19 mouse cellular contexts compared by ENCODE assay signal in genomic region chr1:193720420-193720851, GRCm38 (mm10).
DNase-seq lines count a peak whose midpoint lies in the region; ATAC-seq and TF ChIP-seq lines count a peak whose summit lies in the region.
"Had no signal": no experiment of that assay in that cellular context is flagged by ENCODE, and none has a peak within 500 bp of the region (broad histone marks: within the 10 kb centered on the region; RNA-seq: fewer than 3 reads in every experiment).

No protein-coding gene starts in this region.

- no peak overlapping the region for H3K9ac ChIP-seq in forebrain, embryonic 11.5 days (ENCODE audit: low read length)
- no peak overlapping the region for H3K9ac ChIP-seq in forebrain, embryonic 15.5 days (replicated peaks)
- no peak overlapping the region for H3K9ac ChIP-seq in midbrain, embryonic 12.5 days (replicated peaks)
- no peak overlapping the region for H3K9ac ChIP-seq in midbrain, embryonic 16.5 days (ENCODE audit: low read depth, low read length)
- no peak overlapping the region for H3K9ac ChIP-seq in hindbrain, embryonic 13.5 days
- H3K9ac ChIP-seq: heart, embryonic 15.5 days; hindbrain, embryonic 14.5 days; intestine, embryonic 15.5 days had no signal

- no peaks in the 10 kb centered on the region for H3K36me3 ChIP-seq in forebrain, embryonic 11.5 days (ENCODE audit: control insufficient read depth, insufficient read depth, low read length)
- H3K36me3 ChIP-seq in forebrain, embryonic 15.5 days = no peaks in the 10 kb centered on the region
- H3K36me3 ChIP-seq in midbrain, embryonic 12.5 days = no peaks in the 10 kb centered on the region
- no peaks in the 10 kb centered on the region for H3K36me3 ChIP-seq in midbrain, embryonic 16.5 days (ENCODE audit: control insufficient read depth, insufficient read depth, low read length)
- H3K36me3 ChIP-seq in hindbrain, embryonic 13.5 days = no peaks in the 10 kb centered on the region
- H3K36me3 ChIP-seq: heart, embryonic 10.5 days; heart, embryonic 15.5 days; intestine, embryonic 15.5 days had no signal

- no peaks in the 10 kb centered on the region for H3K27me3 ChIP-seq in forebrain, embryonic 11.5 days (ENCODE audit: control insufficient read depth, insufficient read depth, low read length)
- H3K27me3 ChIP-seq in forebrain, embryonic 15.5 days = no peaks in the 10 kb centered on the region
- H3K27me3 ChIP-seq in midbrain, embryonic 12.5 days = no peaks in the 10 kb centered on the region
- H3K27me3 ChIP-seq in midbrain, embryonic 16.5 days (ENCODE audit: control insufficient read depth, insufficient read depth, low read depth, low read length) = no peaks in the 10 kb centered on the region
- no peaks in the 10 kb centered on the region for H3K27me3 ChIP-seq in hindbrain, embryonic 13.5 days
- H3K27me3 ChIP-seq: CH12.LX; heart, embryonic 15.5 days; intestine, embryonic 15.5 days had no signal

- no peak overlapping the region for H3K4me3 ChIP-seq in forebrain, embryonic 11.5 days (ENCODE audit: low read depth, low read length)
- no peak overlapping the region for H3K4me3 ChIP-seq in forebrain, embryonic 15.5 days
- H3K4me3 ChIP-seq in midbrain, embryonic 12.5 days = no peak overlapping the region
- H3K4me3 ChIP-seq in midbrain, embryonic 16.5 days (ENCODE audit: low read depth, low read length) = no peak overlapping the region
- H3K4me3 ChIP-seq in hindbrain, embryonic 13.5 days = no peak overlapping the region
- H3K4me3 ChIP-seq: heart, embryonic 10.5 days; heart, embryonic 15.5 days; intestine, embryonic 15.5 days had no signal

- WGBS in forebrain, embryonic 11.5 days = 20% methylated on average over 8 of the region's 8 CpGs
- WGBS in forebrain, embryonic 15.5 days = 10% methylated on average over 8 of the region's 8 CpGs
- WGBS in midbrain, embryonic 12.5 days = 11% methylated on average over 8 of the region's 8 CpGs
- WGBS in midbrain, embryonic 16.5 days = 11% methylated on average over 8 of the region's 8 CpGs
- WGBS in hindbrain, embryonic 13.5 days = 61% methylated on average over 8 of the region's 8 CpGs

- TF ChIP-seq CTCF in brain, embryonic 14.5 days (IDR thresholded peaks at IDR 0.05; ENCODE audit: borderline replicate concordance, extremely low read depth, insufficient read depth, insufficient read length) = no peak

- H3K4me2 ChIP-seq in forebrain, embryonic 11.5 days (ENCODE audit: low read depth, low read length, severe bottlenecking) = no peak overlapping the region
- no peak overlapping the region for H3K4me2 ChIP-seq in forebrain, embryonic 15.5 days (replicated peaks)
- H3K4me2 ChIP-seq in midbrain, embryonic 12.5 days (replicated peaks) = no peak overlapping the region
- H3K4me2 ChIP-seq in midbrain, embryonic 16.5 days (ENCODE audit: low read length) = 0 out of 2 replicates have a peak overlapping the region, but pooled peaks have one; percentile 7
- H3K4me2 ChIP-seq in hindbrain, embryonic 13.5 days = no peak overlapping the region
- H3K4me2 ChIP-seq: heart, embryonic 15.5 days; hindbrain, embryonic 14.5 days; intestine, embryonic 15.5 days had no signal

- no peak for TF ChIP-seq POLR2A in brain, embryonic 14.5 days (IDR thresholded peaks at IDR 0.05; ENCODE audit: borderline replicate concordance, extremely low read depth, insufficient read depth, insufficient read length, poor library complexity, severe bottlenecking)

- DNase-seq in forebrain, embryonic 11.5 days (ENCODE audit: low spot score) = no peak
- DNase-seq in brain, embryonic 14.5 days (ENCODE audit: low read depth) = peak; percentile 54
- no peak for DNase-seq in spleen, adult 12 weeks (ENCODE audit: low spot score)
- DNase-seq: adrenal gland, adult 2 months; adrenal gland, postnatal 25 days; cerebellum, adult 8-10 months; cerebellum, postnatal 14 days; gastrocnemius, postnatal 36 days; heart, adult 18-20 months; heart, postnatal 14 days had no signal

- H3K4me1 ChIP-seq in forebrain, embryonic 11.5 days (replicated peaks; ENCODE audit: control insufficient read depth, insufficient read depth, low read length) = peaks cover 4% of the 10 kb centered on the region; the same call in 1 of the 2 replicates
- H3K4me1 ChIP-seq in forebrain, embryonic 15.5 days = peaks cover 3% of the 10 kb centered on the region; the same call in 1 of the 2 replicates
- peaks cover 11% of the 10 kb centered on the region for H3K4me1 ChIP-seq in midbrain, embryonic 12.5 days
- peaks cover 6% of the 10 kb centered on the region; the same call in 1 of the 2 replicates for H3K4me1 ChIP-seq in midbrain, embryonic 16.5 days (ENCODE audit: control insufficient read depth, insufficient read depth, low read length)
- H3K4me1 ChIP-seq in hindbrain, embryonic 13.5 days (replicated peaks) = no peaks in the 10 kb centered on the region
- H3K4me1 ChIP-seq: heart, embryonic 10.5 days; heart, embryonic 15.5 days; intestine, embryonic 15.5 days had no signal

- H3K27ac ChIP-seq in forebrain, embryonic 11.5 days (ENCODE audit: low read depth, low read length) = no peak overlapping the region
- no peak overlapping the region for H3K27ac ChIP-seq in forebrain, embryonic 15.5 days (replicated peaks)
- peak overlapping the region; percentile 17 for H3K27ac ChIP-seq in midbrain, embryonic 12.5 days (replicated peaks)
- H3K27ac ChIP-seq in midbrain, embryonic 16.5 days (ENCODE audit: low read length) = no peak overlapping the region
- H3K27ac ChIP-seq in hindbrain, embryonic 13.5 days = no peak overlapping the region
- H3K27ac ChIP-seq: heart, embryonic 10.5 days; heart, embryonic 15.5 days; hindbrain, embryonic 14.5 days; intestine, embryonic 15.5 days had no signal

- H3K9me3 ChIP-seq in forebrain, embryonic 11.5 days (ENCODE audit: control insufficient read depth, low read length) = no peaks in the 10 kb centered on the region
- no peaks in the 10 kb centered on the region for H3K9me3 ChIP-seq in forebrain, embryonic 15.5 days
- H3K9me3 ChIP-seq in midbrain, embryonic 12.5 days = no peaks in the 10 kb centered on the region
- H3K9me3 ChIP-seq in midbrain, embryonic 16.5 days (replicated peaks; ENCODE audit: control insufficient read depth, low read length, poor library complexity, severe bottlenecking) = no peaks in the 10 kb centered on the region
- H3K9me3 ChIP-seq in hindbrain, embryonic 13.5 days = no peaks in the 10 kb centered on the region
- H3K9me3 ChIP-seq: heart, embryonic 10.5 days; heart, embryonic 15.5 days; intestine, embryonic 15.5 days had no signal

- peak; percentile 65 for ATAC-seq in forebrain, embryonic 11.5 days (replicated peaks; ENCODE audit: low FRiP score)
- ATAC-seq in forebrain, embryonic 15.5 days (replicated peaks) = no peak
- peak; percentile 70 for ATAC-seq in midbrain, embryonic 12.5 days (ENCODE audit: low FRiP score, low read depth)
- peak; percentile 58; the same call in 1 of the 2 replicates for ATAC-seq in midbrain, embryonic 16.5 days
- no peak for ATAC-seq in hindbrain, embryonic 13.5 days (ENCODE audit: low FRiP score)
- ATAC-seq: intestine, embryonic 15.5 days had no signal

Comparison
In these comparisons a context has a peak if more than half of its experiments do, and no peak if none do; other contexts are left out.
1. ATAC-seq: peak in forebrain, embryonic 11.5 days (single experiment), midbrain, embryonic 12.5 days (single experiment) and midbrain, embryonic 16.5 days (single experiment); none in forebrain, embryonic 15.5 days (single experiment) and hindbrain, embryonic 13.5 days (single experiment).